Mouse (Mus musculus) liver, adult 2 months (tissue): ENCODE data around the gene Ptges. TPM values are rescaled to one million over a fixed set of nuclear protein-coding genes. Genes with fewer than 3 reads are reported as not detected.
A peak's percentile ranks its signal among the peaks of the same experiment; 100 is the strongest.
"Not testable (repeated sequence)": the region's sequence is repeated elsewhere in the genome, so short reads cannot be mapped to it uniquely, and the experiment has no call there.

Source experiments
- DNase-seq: peaks from one replicate; pipeline ENCODE4 v3.0.0-alpha.2; 2011; ENCODE audit warnings: low read depth, low spot score; ENCODE audit errors: extremely low read depth
- H3K27ac ChIP-seq: fragments of 200-500 bp; replicated peaks from 2 replicates; pipeline ENCODE4 v1.5.1; 2012; ENCODE audit warnings: low read depth, mild to moderate bottlenecking, control low read depth, inconsistent platforms, low read length; ENCODE audit not compliant: insufficient read depth
- H3K27me3 ChIP-seq: fragments of 200-500 bp; 2 replicates; pipeline ENCODE4 v1.6.1; 2012; ENCODE audit warnings: mild to moderate bottlenecking, moderate library complexity, low read length, inconsistent platforms; ENCODE audit not compliant: control insufficient read depth, insufficient read depth
- H3K36me3 ChIP-seq: fragments of 200-500 bp; 2 replicates; pipeline ENCODE4 v1.6.1; 2012; ENCODE audit warnings: low read length, inconsistent platforms; ENCODE audit not compliant: control insufficient read depth, insufficient read depth
- H3K4me1 ChIP-seq: fragments of 200-500 bp; 2 replicates; pipeline ENCODE4 v1.6.1; 2011; ENCODE audit warnings: low read length; ENCODE audit not compliant: control insufficient read depth, insufficient read depth
- H3K4me3 ChIP-seq: fragments of 200-500 bp; 2 replicates; pipeline ENCODE4 v1.5.1; 2011; ENCODE audit warnings: low read depth, mild to moderate bottlenecking, control low read depth, low read length, moderate library complexity; ENCODE audit not compliant: insufficient read depth
- H3K79me2 ChIP-seq: fragments of 200-500 bp; 2 replicates; pipeline ENCODE4 v1.6.1; 2012; ENCODE audit warnings: inconsistent platforms, mild to moderate bottlenecking, low read length, moderate library complexity; ENCODE audit not compliant: control insufficient read depth, insufficient read depth
- H3K9ac ChIP-seq: fragments of 200-500 bp; 2 replicates; pipeline ENCODE4 v1.6.1; 2012; ENCODE audit warnings: low read depth, mild to moderate bottlenecking, control low read depth, inconsistent platforms, low read length
- CTCF ChIP-seq: fragments of 200-500 bp; IDR thresholded peaks from 2 replicates; pipeline ENCODE4 v1.5.1; 2011; ENCODE audit warnings: low read depth, low read length, control low read depth
- POLR2A ChIP-seq: fragments of 200-500 bp; IDR thresholded peaks from 2 replicates; pipeline ENCODE4 v1.6.1; 2011; ENCODE audit warnings: low read length, control low read depth; ENCODE audit not compliant: insufficient read depth; ENCODE audit errors: extremely low read depth
- WGBS: fragments of 180-500 bp; shearing (Covaris S2); methylation state at CpG from one replicate; pipeline ENCODE4 v1.1.7; 2018; 5-methylcytosine and 5-hydroxymethylcytosine counted together
- polyA plus RNA-seq: library from polyadenylated mRNA; depleted of rRNA; stranded (reverse); fragments of >200 nt; gene quantifications from 2 replicates; pipeline ENCODE4 v1.2.3, GENCODE M21; 2012
- total RNA-seq: library from RNA; depleted of rRNA; stranded (reverse); fragments of >200 nt; gene quantifications from 2 replicates; pipeline ENCODE4 v1.2.3, GENCODE M21; 2014

Ptges gene
- total and polyA plus RNA-seq, 2 experiments: 0.09 to 0.17 TPM

GRCm38 (mm10) chr2:30933917-30934450 lies 4.3 kb upstream of the Ptges start:
- Histone ChIP-seq H3K27ac (no peak overlapping the region), H3K36me3 (no peaks in the 10 kb centered on the region), H3K4me3 (no peak overlapping the region), H3K27me3 (no peaks in the 10 kb centered on the region), H3K79me2 (no peaks in the 10 kb centered on the region), H3K9ac (no peak overlapping the region), H3K4me1 (peaks cover 4% of the 10 kb centered on the region)
- WGBS: 16% methylated on average over 7 of the region's 7 CpGs
- TF ChIP-seq POLR2A (no peak), CTCF (peak; percentile 79)
- DNase-seq: peak; percentile 51

GRCm38 (mm10) chr2:30933032-30933431 lies 3.4 kb upstream of the Ptges start:
- Histone ChIP-seq H3K36me3 (no peaks in the 10 kb centered on the region), H3K27me3 (no peaks in the 10 kb centered on the region), H3K4me1 (peaks cover 4% of the 10 kb centered on the region), H3K79me2 (no peaks in the 10 kb centered on the region), H3K4me3 (no peak overlapping the region), H3K27ac (no peak overlapping the region), H3K9ac (no peak overlapping the region)
- 82% methylated on average over 6 of the region's 6 CpGs for WGBS
- DNase-seq: no peak
- TF ChIP-seq POLR2A: no peak
- no peak for TF ChIP-seq CTCF

GRCm38 (mm10) chr2:30931922-30932321 lies 2.3 kb upstream of the Ptges start:
- Histone ChIP-seq H3K4me1 (peaks cover 4% of the 10 kb centered on the region), H3K79me2 (no peaks in the 10 kb centered on the region), H3K27ac (no peak overlapping the region), H3K9ac (no peak overlapping the region), H3K36me3 (no peaks in the 10 kb centered on the region), H3K4me3 (no peak overlapping the region), H3K27me3 (no peaks in the 10 kb centered on the region)
- no peak for DNase-seq
- WGBS: 88% methylated on average over 3 of the region's 3 CpGs
- TF ChIP-seq CTCF (no peak), POLR2A (no peak)

GRCm38 (mm10) chr2:30930846-30931245 lies 1.2 kb upstream of the Ptges start:
- H3K27ac ChIP-seq, H3K79me2 ChIP-seq, H3K9ac ChIP-seq, DNase-seq, H3K4me3 ChIP-seq, H3K27me3 ChIP-seq, H3K4me1 ChIP-seq, H3K36me3 ChIP-seq: not testable (repeated sequence)
- WGBS: 96% methylated on average over 2 of the region's 2 CpGs

- Histone ChIP-seq H3K36me3 (no peaks in the 10 kb centered on the region), H3K9ac (peak overlapping the region; percentile 27; the same call in 1 of the 2 replicates), H3K27ac (no peak overlapping the region; the same call in 1 of the 2 replicates), H3K4me1 (peaks cover 4% of the 10 kb centered on the region), H3K27me3 (no peaks in the 10 kb centered on the region), H3K4me3 (peak overlapping the region; percentile 50; the same call in 1 of the 2 replicates), H3K79me2 (no peaks in the 10 kb centered on the region)
- no peak for TF ChIP-seq POLR2A
- TF ChIP-seq CTCF: 0 out of 2 replicates have a peak, but pooled peaks have one; percentile 1
- WGBS: 38% methylated on average over 12 of the region's 12 CpGs
- peak; percentile 53 for DNase-seq
These were observed 675 bp downstream of the Ptges start for GRCm38 (mm10) chr2:30928893-30929482.
